Mouse (Mus musculus) forebrain, embryonic 16.5 days (tissue): ENCODE measurements around the gene Medag. TPM values are rescaled to one million over a fixed set of nuclear protein-coding genes. Genes with fewer than 3 reads are reported as not detected.

Source experiments
- ATAC-seq: fragments of 200-750 bp; cut with Nextera tagmentation; 2 replicates; pipeline ENCODE4 v1.8.0; 2017; ENCODE audit warnings: mild to moderate bottlenecking, moderate library complexity
- H3K27ac ChIP-seq: fragments of 300-500 bp; sonication (generic); 2 replicates; pipeline ENCODE4 v1.5.1; 2014; ENCODE audit warnings: low read length, control low read depth
- H3K27me3 ChIP-seq: fragments of 300-500 bp; sonication (generic); replicated peaks from 2 replicates; pipeline ENCODE4 v1.6.1; 2014; ENCODE audit warnings: low read length; ENCODE audit not compliant: control insufficient read depth, insufficient read depth
- H3K36me3 ChIP-seq: fragments of 300-500 bp; sonication (generic); 2 replicates; pipeline ENCODE4 v1.6.1; 2014; ENCODE audit not compliant: control insufficient read depth, insufficient read depth
- H3K4me1 ChIP-seq: fragments of 300-500 bp; sonication (generic); replicated peaks from 2 replicates; pipeline ENCODE4 v1.6.1; 2014; ENCODE audit warnings: low read length; ENCODE audit not compliant: control insufficient read depth, insufficient read depth
- H3K4me2 ChIP-seq: fragments of 300-500 bp; sonication (generic); 2 replicates; pipeline ENCODE4 v1.6.1; 2014; ENCODE audit warnings: mild to moderate bottlenecking, low read length, control low read depth
- H3K4me3 ChIP-seq: fragments of 300-500 bp; sonication (generic); replicated peaks from 2 replicates; pipeline ENCODE4 v1.5.1; 2014; ENCODE audit warnings: mild to moderate bottlenecking, low read length, control low read depth
- H3K9ac ChIP-seq: fragments of 300-500 bp; sonication (generic); replicated peaks from 2 replicates; pipeline ENCODE4 v1.6.1; 2014; ENCODE audit warnings: low read depth, low read length, control low read depth
- H3K9me3 ChIP-seq: fragments of 300-500 bp; sonication (generic); 2 replicates; pipeline ENCODE4 v1.6.1; 2016; ENCODE audit warnings: low read length; ENCODE audit not compliant: control insufficient read depth
- WGBS: fragments of 180-500 bp; shearing (Covaris S2); extraction: QIAGEN DNeasy Blood & Tissue Kit; methylation state at CpG from one replicate; pipeline ENCODE4 v1.1.7; 2014; 5-methylcytosine and 5-hydroxymethylcytosine counted together
- polyA plus RNA-seq: library from polyadenylated mRNA; unstranded; fragments of >200 nt; fragmentation: Nextera tagmentation; extraction: Ambion mirVana; gene quantifications from 2 replicates; pipeline ENCODE4 v1.2.1, GENCODE M21; 2015

The Medag gene
- polyA plus RNA-seq, 1 experiment from 2014 or later: 1.7 TPM

DNA sequence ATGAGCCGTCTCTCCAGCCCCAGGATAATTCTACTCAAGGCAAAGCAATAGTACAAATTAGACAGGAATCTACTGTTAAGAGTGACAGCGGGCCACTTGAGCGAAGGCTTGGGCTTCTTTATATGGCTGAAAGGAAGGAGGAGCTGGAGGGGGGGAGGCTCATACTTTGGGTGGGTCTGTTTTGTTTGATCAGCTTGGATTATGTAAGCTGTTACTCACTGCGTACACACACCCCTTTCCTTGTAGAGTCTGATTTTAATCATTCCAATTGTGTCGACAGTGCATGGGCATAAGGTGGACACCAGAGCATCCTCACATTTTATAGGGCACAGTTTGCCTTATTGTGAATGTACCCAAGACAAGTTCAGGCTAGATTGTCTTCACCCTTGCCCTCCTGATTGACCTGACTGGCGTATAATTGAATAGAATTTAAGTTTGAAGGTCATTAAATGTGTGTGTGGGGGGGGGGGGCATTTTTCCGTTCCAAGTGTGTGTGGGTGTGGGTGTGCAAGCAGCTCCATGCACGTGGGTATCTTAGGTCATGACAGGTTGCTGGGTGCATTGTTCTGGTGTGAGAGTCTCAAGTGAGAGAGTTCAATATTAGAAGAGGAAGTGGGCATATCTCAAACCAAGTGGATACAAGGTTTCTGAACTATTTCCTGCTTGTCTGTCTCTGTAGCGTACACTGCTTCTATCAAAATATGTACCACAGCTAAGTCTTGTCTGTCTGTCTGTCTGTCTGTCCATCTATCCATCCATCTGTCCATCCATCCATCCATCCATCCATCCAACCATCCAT lies 3.0 kb downstream of the Medag start:
- Histone ChIP-seq H3K4me1 (peaks cover 19% of the 10 kb centered on the region), H3K9me3 (no peaks in the 10 kb centered on the region), H3K27me3 (no peaks in the 10 kb centered on the region), H3K36me3 (no peaks in the 10 kb centered on the region), H3K4me2 (no peak overlapping the region), H3K9ac (no peak overlapping the region), H3K27ac (no peak overlapping the region), H3K4me3 (no peak overlapping the region)
- WGBS: 75% methylated on average over 9 of the region's 9 CpGs
- no peak for ATAC-seq

- Histone ChIP-seq H3K36me3 (no peaks in the 10 kb centered on the region), H3K9me3 (no peaks in the 10 kb centered on the region), H3K9ac (no peak overlapping the region), H3K27ac (no peak overlapping the region), H3K27me3 (no peaks in the 10 kb centered on the region), H3K4me3 (no peak overlapping the region), H3K4me1 (peaks cover 4% of the 10 kb centered on the region), H3K4me2 (no peak overlapping the region)
- WGBS: 97% methylated on average over 4 of the region's 4 CpGs
- ATAC-seq: no peak
These were observed 5.8 kb downstream of the Medag start for GRCm38 (mm10) chr5:149417381-149417780.

DNA sequence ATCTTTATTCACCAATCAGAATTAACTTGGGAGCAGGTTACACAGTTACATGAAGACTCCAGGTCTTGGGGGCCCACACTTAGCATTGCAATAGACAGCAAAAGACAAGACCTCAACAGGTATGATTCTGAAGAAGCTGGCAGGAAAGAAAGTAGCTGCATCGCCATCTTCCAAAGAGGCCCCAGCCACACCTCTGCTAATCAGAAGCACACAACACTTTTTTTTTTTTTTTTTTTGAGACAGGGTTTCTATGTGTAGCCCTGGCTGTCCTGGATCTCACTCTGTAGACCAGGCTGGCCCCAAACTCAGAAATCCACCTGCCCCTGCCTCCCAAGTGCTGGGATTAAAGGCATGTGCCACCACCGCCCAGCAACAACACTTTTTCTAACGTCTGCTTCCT lies 15.0 kb downstream of the Medag start:
- no peak overlapping the region for H3K4me3 ChIP-seq
- no peak overlapping the region for H3K27ac ChIP-seq
- WGBS: 97% methylated on average over 3 of the region's 3 CpGs
- no peak overlapping the region for H3K9ac ChIP-seq
- no peaks in the 10 kb centered on the region for H3K27me3 ChIP-seq
- H3K9me3 ChIP-seq: no peaks in the 10 kb centered on the region
- H3K4me1 ChIP-seq: peaks cover 22% of the 10 kb centered on the region
- no peak overlapping the region for H3K4me2 ChIP-seq
- ATAC-seq: no peak
- H3K36me3 ChIP-seq: no peaks in the 10 kb centered on the region

DNA sequence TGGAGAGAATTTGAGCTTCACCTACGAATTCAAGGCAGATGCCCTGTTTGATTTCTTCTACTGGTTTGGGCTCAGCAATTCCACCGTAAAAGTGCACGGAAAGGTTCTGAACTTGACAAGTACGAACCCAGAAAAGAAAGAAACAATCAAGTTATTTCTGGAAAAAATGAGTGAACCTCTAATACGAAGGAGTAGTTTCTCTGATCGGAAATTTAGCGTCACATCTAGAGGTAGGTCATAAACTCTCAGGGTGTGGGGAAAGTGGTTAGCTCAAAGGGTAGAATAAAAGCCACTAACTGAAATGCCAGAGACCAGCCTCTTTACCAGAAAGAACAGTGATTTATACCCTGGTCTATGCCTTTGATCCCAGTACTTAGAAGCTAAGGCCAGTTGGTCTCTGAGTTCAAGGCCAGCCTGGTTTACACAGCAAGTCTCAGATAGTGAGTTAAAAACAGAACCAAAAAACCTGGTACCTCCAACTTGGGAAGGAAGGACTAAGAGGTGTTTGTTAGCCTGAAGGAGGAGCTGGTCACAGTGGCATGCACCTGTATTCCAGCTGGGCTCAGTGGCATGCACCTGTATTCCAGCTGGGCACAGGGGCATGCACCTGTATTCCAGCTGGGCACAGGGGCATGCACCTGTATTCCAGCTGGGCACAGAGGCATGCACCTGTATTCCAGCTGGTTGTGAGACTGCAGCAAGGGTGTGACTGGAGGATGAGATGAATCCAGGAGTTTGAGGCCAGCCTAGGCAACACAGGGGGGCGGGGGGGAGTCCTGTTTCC lies 15.9 kb downstream of the Medag start:
- no peak overlapping the region for H3K4me3 ChIP-seq
- ATAC-seq: no peak
- H3K9ac ChIP-seq: no peak overlapping the region
- no peak overlapping the region for H3K27ac ChIP-seq
- H3K4me1 ChIP-seq: peaks cover 22% of the 10 kb centered on the region
- H3K9me3 ChIP-seq: no peaks in the 10 kb centered on the region
- H3K36me3 ChIP-seq: no peaks in the 10 kb centered on the region
- 92% methylated on average over 8 of the region's 8 CpGs for WGBS
- H3K27me3 ChIP-seq: no peaks in the 10 kb centered on the region
- no peak overlapping the region for H3K4me2 ChIP-seq

DNA sequence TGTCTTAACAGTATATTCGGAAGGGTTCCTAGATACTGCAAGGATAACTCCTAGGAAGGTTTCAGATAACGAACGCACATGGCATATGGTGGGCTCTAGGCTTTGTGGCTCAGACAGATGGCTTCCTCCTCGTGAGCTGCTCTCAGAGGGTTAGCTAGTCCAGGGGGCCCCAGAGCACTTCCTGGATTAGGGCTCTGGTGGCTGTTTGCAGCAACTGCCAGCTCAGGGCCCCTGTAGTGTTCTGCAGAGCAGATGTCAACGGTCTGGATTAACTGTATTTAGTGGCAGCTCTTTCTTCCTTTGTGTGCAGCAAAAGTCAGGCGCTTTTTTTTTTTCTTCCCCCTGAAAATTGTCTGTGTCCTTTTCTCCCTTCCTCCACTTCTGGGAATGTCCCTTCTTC lies 16.8 kb downstream of the Medag start:
- Histone ChIP-seq H3K9ac (peak overlapping the region; percentile 30; the same call in 1 of the 2 replicates), H3K4me1 (peaks cover 22% of the 10 kb centered on the region), H3K4me3 (no peak overlapping the region), H3K27ac (peak overlapping the region; percentile 65), H3K4me2 (peak overlapping the region; percentile 17; the same call in 1 of the 2 replicates), H3K27me3 (no peaks in the 10 kb centered on the region), H3K9me3 (no peaks in the 10 kb centered on the region), H3K36me3 (no peaks in the 10 kb centered on the region)
- 6% methylated on average over 6 of the region's 6 CpGs for WGBS
- ATAC-seq: peak; percentile 82

DNA sequence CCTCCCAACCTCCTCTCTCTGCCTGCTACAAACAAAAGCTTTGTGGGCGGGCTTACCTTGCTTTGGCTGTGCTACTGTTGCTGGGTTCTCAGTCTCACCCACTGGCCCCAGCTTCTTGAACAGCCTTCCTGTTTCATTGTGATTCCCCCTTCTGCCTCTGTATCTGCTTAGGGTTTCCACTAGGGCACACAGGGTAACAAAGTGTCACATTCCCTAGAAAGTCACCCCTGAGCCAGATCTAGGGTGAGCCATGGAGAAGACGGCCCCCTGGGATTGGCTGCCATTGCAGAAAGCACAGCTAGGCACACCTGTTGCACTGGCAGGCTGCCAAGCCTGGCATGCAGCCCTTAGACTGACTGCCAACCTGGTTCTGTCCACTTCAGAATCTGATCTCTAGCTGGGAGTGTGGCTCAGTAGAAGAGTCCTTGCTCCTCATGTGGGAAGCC lies 17.3 kb downstream of the Medag start:
- Histone ChIP-seq H3K27me3 (no peaks in the 10 kb centered on the region), H3K4me3 (no peak overlapping the region), H3K36me3 (no peaks in the 10 kb centered on the region), H3K9me3 (no peaks in the 10 kb centered on the region), H3K9ac (no peak overlapping the region; the same call in 1 of the 2 replicates), H3K27ac (peak overlapping the region; percentile 65), H3K4me1 (peaks cover 22% of the 10 kb centered on the region), H3K4me2 (peak overlapping the region; percentile 16; the same call in 1 of the 2 replicates)
- peak; percentile 43 for ATAC-seq
- WGBS: 13% methylated on average over 2 of the region's 2 CpGs

DNA sequence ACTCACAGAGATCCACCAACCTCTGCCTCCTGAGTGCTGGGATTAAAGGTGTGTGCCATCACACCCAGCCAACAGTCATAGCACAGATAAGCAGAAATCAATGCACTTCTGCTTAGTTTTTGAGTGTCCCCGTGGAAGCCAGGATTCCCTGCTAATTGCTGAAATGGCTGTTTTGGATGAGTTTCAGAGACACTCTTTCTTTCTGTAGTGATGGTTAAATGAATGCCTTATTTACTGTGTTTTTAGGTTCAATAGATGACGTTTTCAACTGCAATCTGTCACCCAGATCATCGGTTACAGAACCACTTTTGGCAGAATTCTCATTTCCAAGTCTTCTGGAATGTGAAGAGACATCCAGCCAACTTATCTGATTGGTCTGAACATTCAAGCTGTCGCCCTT lies 18.0 kb downstream of the Medag start:
- Histone ChIP-seq H3K4me1 (peaks cover 22% of the 10 kb centered on the region), H3K27ac (peak overlapping the region; percentile 17; the same call in 1 of the 2 replicates), H3K27me3 (no peaks in the 10 kb centered on the region), H3K9me3 (no peaks in the 10 kb centered on the region), H3K9ac (no peak overlapping the region), H3K4me3 (no peak overlapping the region), H3K36me3 (no peaks in the 10 kb centered on the region), H3K4me2 (no peak overlapping the region)
- WGBS: 45% methylated on average over 4 of the region's 4 CpGs
- ATAC-seq: 0 out of 2 replicates have a peak, but pooled peaks have one; percentile 8

- Histone ChIP-seq H3K9ac (no peak overlapping the region), H3K4me3 (no peak overlapping the region), H3K27me3 (no peaks in the 10 kb centered on the region), H3K4me2 (no peak overlapping the region), H3K4me1 (peaks cover 22% of the 10 kb centered on the region), H3K36me3 (no peaks in the 10 kb centered on the region), H3K27ac (no peak overlapping the region), H3K9me3 (no peaks in the 10 kb centered on the region)
- WGBS: 95% methylated on average over 3 of the region's 3 CpGs
- ATAC-seq: no peak
These were observed 19.4 kb downstream of the Medag start for GRCm38 (mm10) chr5:149430943-149431342.

- H3K36me3 ChIP-seq: no peaks in the 10 kb centered on the region
- H3K27me3 ChIP-seq: no peaks in the 10 kb centered on the region
- no peak overlapping the region for H3K27ac ChIP-seq
- no peaks in the 10 kb centered on the region for H3K9me3 ChIP-seq
- ATAC-seq: no peak
- no peak overlapping the region for H3K9ac ChIP-seq
- H3K4me2 ChIP-seq: no peak overlapping the region
- 66% methylated on average over 7 of the region's 7 CpGs for WGBS
- no peak overlapping the region for H3K4me3 ChIP-seq
- peaks cover 12% of the 10 kb centered on the region for H3K4me1 ChIP-seq
These were observed 22.1 kb downstream of the Medag start for GRCm38 (mm10) chr5:149433618-149434017.
